Mouse (Mus musculus) CH12.LX (cell line): ENCODE measurements around the gene Car5a. TPM values are rescaled to one million over a fixed set of nuclear protein-coding genes. Genes with fewer than 3 reads are reported as not detected.
A peak's percentile ranks its signal among the peaks of the same experiment; 100 is the strongest.

ENCODE experiments used
- DNase-seq: peaks from one replicate; pipeline ENCODE4 v3.0.0-alpha.2; 2013; ENCODE audit errors: extremely low read depth
- H3K27ac ChIP-seq: 2 replicates; pipeline ENCODE4 v1.5.1; 2012; ENCODE audit warnings: low read depth, mild to moderate bottlenecking, control low read depth, moderate library complexity; ENCODE audit not compliant: insufficient read depth
- H3K27me3 ChIP-seq: replicated peaks from 2 replicates; pipeline ENCODE3; 2012; ENCODE audit warnings: inconsistent platforms
- H3K36me3 ChIP-seq, 2 experiments: replicated peaks in 1 of 2; 2 replicates each; pipeline versions ENCODE3 to v1.6.1; 2012; ENCODE audit warnings: inconsistent platforms in 1 of 2, low read length in 1 of 2, mild to moderate bottlenecking in 1 of 2, mixed read lengths in 1 of 2, moderate library complexity in 1 of 2; ENCODE audit not compliant: control insufficient read depth in 1 of 2, insufficient read depth in 1 of 2
- H3K4me1 ChIP-seq, 2 experiments: 2 replicates each; pipeline ENCODE4 v1.6.1; 2012; ENCODE audit warnings: inconsistent platforms in 1 of 2, moderate library complexity in 1 of 2; ENCODE audit not compliant: insufficient read depth in 2 of 2, control insufficient read depth in 1 of 2
- H3K4me2 ChIP-seq: 2 replicates; pipeline ENCODE4 v1.6.1; 2012; ENCODE audit warnings: low read depth, mild to moderate bottlenecking, control low read depth; ENCODE audit not compliant: poor library complexity, insufficient read depth, severe bottlenecking
- H3K4me3 ChIP-seq, 3 experiments: fragments of 150-350 bp in 1 of 3; sonication (generic) in 1 of 3; replicated peaks in 1 of 3; 2 replicates each; pipeline versions ENCODE3 to v1.5.1; 2011 to 2012; ENCODE audit warnings: low read depth in 2 of 3, low read length in 2 of 3, mild to moderate bottlenecking in 2 of 3, moderate library complexity in 2 of 3, control low read depth in 1 of 3, improper control_type of control experiment in 1 of 3, inconsistent platforms in 1 of 3, mixed read lengths in 1 of 3; ENCODE audit not compliant: poor library complexity in 1 of 3
- H3K79me2 ChIP-seq: replicated peaks from 2 replicates; pipeline ENCODE4 v1.6.1; 2012; ENCODE audit warnings: mild to moderate bottlenecking, moderate library complexity; ENCODE audit not compliant: control insufficient read depth, poor library complexity, insufficient read depth, severe bottlenecking; ENCODE audit errors: extremely low read depth
- H3K9ac ChIP-seq: 2 replicates; pipeline ENCODE4 v1.6.1; 2012; ENCODE audit warnings: low read depth, mild to moderate bottlenecking, control low read depth, moderate library complexity; ENCODE audit not compliant: insufficient read depth
- H3K9me3 ChIP-seq: replicated peaks from 2 replicates; pipeline ENCODE3; 2012; ENCODE audit warnings: low read length, inconsistent platforms, mixed read lengths
- BHLHE40 ChIP-seq: IDR thresholded peaks from 2 replicates; pipeline ENCODE4 v1.6.1; 2011; ENCODE audit warnings: mild to moderate bottlenecking, low read depth, low read length, improper control_type of control experiment
- CHD1 ChIP-seq: IDR thresholded peaks from 2 replicates; pipeline ENCODE4 v1.6.1; 2012; ENCODE audit warnings: low read depth, low read length, improper control_type of control experiment, inconsistent platforms
- CTCF ChIP-seq, 2 experiments: IDR thresholded peaks in 1 of 2; conservative IDR thresholded peaks in 1 of 2; 2 replicates each; pipeline ENCODE4 v1.5.1; 2011 to 2012; ENCODE audit warnings: low read depth in 2 of 2, low read length in 2 of 2, improper control_type of control experiment in 1 of 2, inconsistent platforms in 1 of 2, mild to moderate bottlenecking in 1 of 2, moderate library complexity in 1 of 2
- ELF1 ChIP-seq: IDR thresholded peaks from 2 replicates; pipeline ENCODE4 v1.6.1; 2014; ENCODE audit warnings: low read depth, mild to moderate bottlenecking, inconsistent platforms, low read length, improper control_type of control experiment
- HCFC1 ChIP-seq: IDR thresholded peaks from 2 replicates; pipeline ENCODE4 v1.6.1; 2012; ENCODE audit warnings: low read depth, mild to moderate bottlenecking, inconsistent platforms, low read length, improper control_type of control experiment
- KAT2A ChIP-seq: IDR thresholded peaks from 2 replicates; pipeline ENCODE4 v1.6.1; 2012; ENCODE audit warnings: low read length, improper control_type of control experiment, inconsistent platforms; ENCODE audit not compliant: insufficient replicate concordance
- MAFK ChIP-seq: IDR thresholded peaks from 2 replicates; pipeline ENCODE4 v1.6.1; 2011; ENCODE audit warnings: low read length, improper control_type of control experiment; ENCODE audit not compliant: insufficient replicate concordance
- MAZ ChIP-seq: IDR thresholded peaks from 2 replicates; pipeline ENCODE4 v1.6.1; 2012; ENCODE audit warnings: low read depth, mild to moderate bottlenecking, inconsistent platforms, low read length, improper control_type of control experiment, moderate library complexity
- MEF2A ChIP-seq: IDR thresholded peaks from 2 replicates; pipeline ENCODE4 v1.6.1; 2014; ENCODE audit warnings: low read depth, mild to moderate bottlenecking, inconsistent platforms, low read length, improper control_type of control experiment, borderline replicate concordance
- MXI1 ChIP-seq: IDR thresholded peaks from 2 replicates; pipeline ENCODE4 v1.6.1; 2011; ENCODE audit warnings: mild to moderate bottlenecking, low read depth, low read length, improper control_type of control experiment
- NRF1 ChIP-seq: IDR thresholded peaks from 2 replicates; pipeline ENCODE4 v1.6.1; 2014; ENCODE audit warnings: low read depth, mild to moderate bottlenecking, inconsistent platforms, low read length, improper control_type of control experiment, moderate library complexity
- PAX5 ChIP-seq: IDR thresholded peaks from 2 replicates; pipeline ENCODE4 v1.6.1; 2012; ENCODE audit warnings: low read length, inconsistent platforms, mixed read lengths
- POLR2A ChIP-seq: IDR thresholded peaks from 2 replicates; pipeline ENCODE4 v1.6.1; 2011; ENCODE audit warnings: low read depth, mild to moderate bottlenecking, improper control_type of control experiment, low read length
- RAD21 ChIP-seq: IDR thresholded peaks from 2 replicates; pipeline ENCODE4 v1.6.1; 2011; ENCODE audit warnings: low read depth, mild to moderate bottlenecking, low read length, improper control_type of control experiment, moderate library complexity
- SMC3 ChIP-seq: IDR thresholded peaks from 2 replicates; pipeline ENCODE4 v1.6.1; 2011; ENCODE audit warnings: low read depth, low read length, improper control_type of control experiment
- TCF12 ChIP-seq: IDR thresholded peaks from 2 replicates; pipeline ENCODE4 v1.6.1; 2014; ENCODE audit warnings: low read depth, mild to moderate bottlenecking, inconsistent platforms, low read length, improper control_type of control experiment
- UBTF ChIP-seq: IDR thresholded peaks from 2 replicates; pipeline ENCODE4 v1.6.1; 2012; ENCODE audit warnings: low read depth, mild to moderate bottlenecking, inconsistent platforms, low read length, improper control_type of control experiment, moderate library complexity
- ZC3H11A ChIP-seq: IDR thresholded peaks from 2 replicates; pipeline ENCODE4 v1.6.1; 2012; ENCODE audit warnings: low read depth, mild to moderate bottlenecking, inconsistent platforms, low read length, improper control_type of control experiment
- ZKSCAN1 ChIP-seq: IDR thresholded peaks from 2 replicates; pipeline ENCODE4 v1.6.1; 2012; ENCODE audit warnings: low read depth, inconsistent platforms, low read length, improper control_type of control experiment, borderline replicate concordance
- ZNF384 ChIP-seq: IDR thresholded peaks from 2 replicates; pipeline ENCODE4 v1.6.1; 2012; ENCODE audit warnings: low read depth, low read length, improper control_type of control experiment, inconsistent platforms
- dilution Hi-C: fragments of 300-500 bp; cut with MboI; formaldehyde crosslinking; loops from 2 replicates; pipeline ENCODE4 v1.14.3; 2020; ENCODE audit warnings: low sequenced_read_pairs; ENCODE audit not compliant: extremely low pct_unique_long_range_greater_than_20kb, extremely low pct_ligation_motif_present
- in situ Hi-C: fragments of 300-500 bp; cut with MboI; formaldehyde crosslinking; loops from 3 replicates; pipeline ENCODE4 v1.14.3; 2019; ENCODE audit warnings: low sequenced_read_pairs, low pct_ligation_motif_present, low pct_unique_long_range_greater_than_20kb, mixed read lengths
- polyA plus RNA-seq: library from polyadenylated mRNA; unstranded; fragments of >175 nt; gene quantifications from 2 replicates; pipeline ENCODE4 v1.2.1, GENCODE M21; 2012; ENCODE audit warnings: low read depth; ENCODE audit not compliant: insufficient read length
- total RNA-seq, 2 experiments: library from RNA; depleted of rRNA; stranded (reverse); fragments of 300-350 nt in 1 of 2; fragments of >200 nt in 1 of 2; gene quantifications; 2 replicates each; pipeline ENCODE4 v1.2.3; 2012 to 2014

Gene Car5a
- total and polyA plus RNA-seq, 3 experiments = 1.6 to 9.7 TPM; not detected in 1

DNA sequence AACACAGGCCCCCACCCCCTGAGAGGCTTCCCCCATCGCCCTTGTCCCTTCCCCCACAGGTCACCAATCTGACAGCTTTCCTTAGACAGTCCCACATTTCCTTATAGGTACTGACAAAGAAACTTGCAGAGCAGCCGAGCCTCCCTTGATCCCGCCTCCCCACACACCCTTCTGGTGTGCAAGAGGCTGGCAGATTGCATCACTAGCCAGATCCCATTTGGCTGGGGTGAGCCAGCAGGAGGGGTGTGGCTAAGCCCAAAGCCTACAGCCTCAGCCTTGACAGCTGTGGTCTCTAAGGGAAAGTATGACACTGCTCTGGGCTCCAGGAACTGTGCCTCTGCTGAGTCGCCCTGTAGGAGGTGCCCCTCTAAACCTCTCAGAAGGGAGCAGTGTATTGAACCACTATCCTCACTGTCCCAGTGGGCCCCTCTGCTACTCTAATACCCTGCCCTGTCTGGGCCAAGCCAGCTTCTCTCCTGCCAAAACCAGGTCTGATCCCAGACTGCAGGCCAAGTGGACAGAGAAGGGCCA lies 46.2 kb downstream of the Car5a start (continued):
- 0 out of 2 replicates have a peak, but pooled peaks have one; percentile 77 for TF ChIP-seq KAT2A
- no peak; the same call in 1 of the 2 replicates for TF ChIP-seq RAD21
- peak; percentile 50 for TF ChIP-seq POLR2A
- TF ChIP-seq ZC3H11A = no peak
- no peak for TF ChIP-seq ZNF384
- TF ChIP-seq MXI1 = peak; percentile 90
- no peak for TF ChIP-seq PAX5
- no peak; the same call in 1 of the 2 replicates for TF ChIP-seq NRF1
- peak; percentile 52 for TF ChIP-seq ELF1
- peak; percentile 43 for TF ChIP-seq BHLHE40
- peak; percentile 24; the same call in 1 of the 2 replicates for TF ChIP-seq HCFC1
- no peak for TF ChIP-seq ZKSCAN1
- peak in 1 of 2 experiments; percentile 35; a peak in 2 of 4 replicates for TF ChIP-seq CTCF (conservative IDR thresholded peaks at IDR 0.05 in 1 of 2, IDR thresholded peaks at IDR 0.05 in 1 of 2; ENCODE audit: low read depth in 2 of 2, low read length in 2 of 2)
- no peak for TF ChIP-seq CHD1

DNA sequence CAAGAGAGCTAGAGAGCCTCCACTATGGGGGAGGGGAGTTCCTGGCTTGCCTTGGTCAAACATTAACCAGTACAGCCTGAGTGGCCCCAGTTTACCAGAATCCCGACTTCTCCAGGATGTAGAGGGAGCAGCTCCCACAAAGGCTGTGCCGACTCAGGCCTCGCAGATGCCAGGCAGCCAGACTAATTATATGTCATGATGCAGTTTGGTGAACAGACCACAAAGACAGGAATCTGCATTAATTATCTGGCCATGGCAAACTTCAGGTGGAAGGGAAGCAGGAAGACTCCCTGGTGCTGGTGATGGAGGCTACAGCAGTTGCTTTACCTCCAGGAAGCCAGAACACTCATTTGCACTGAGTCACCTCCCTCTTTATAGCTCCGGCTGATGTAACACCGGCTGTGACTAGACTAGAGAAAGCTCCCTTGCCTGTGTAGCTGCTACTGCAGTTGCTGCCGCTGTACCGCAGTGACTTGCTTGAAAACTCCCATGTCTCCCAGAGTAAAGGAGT lies 46.8 kb downstream of the Car5a start:
- dilution Hi-C loops (no loop called here), in situ Hi-C loops (no loop called here)
- peak; percentile 84 for DNase-seq
- Histone ChIP-seq H3K4me2 (peak overlapping the region; percentile 78), H3K4me3 (peak overlapping the region; percentile 12 to 55 (median 48)), H3K9ac (peak overlapping the region; percentile 96), H3K27me3 (no peaks in the 10 kb centered on the region), H3K9me3 (no peaks in the 10 kb centered on the region), H3K36me3 (peaks cover 71 to 91% of the 10 kb centered on the region in 2 experiments), H3K4me1 (peaks cover 28 to 85% of the 10 kb centered on the region in 2 experiments), H3K79me2 (peaks cover 93% of the 10 kb centered on the region), H3K27ac (peak overlapping the region; percentile 99)
- TF ChIP-seq BHLHE40 (no peak), MAFK (no peak), MEF2A (peak; percentile 82; the same call in 1 of the 2 replicates), UBTF (no peak), POLR2A (no peak; the same call in 1 of the 2 replicates), ZC3H11A (no peak), CTCF (conservative IDR thresholded peaks at IDR 0.05 in 1 of 2, IDR thresholded peaks at IDR 0.05 in 1 of 2; ENCODE audit: low read depth in 2 of 2, low read length in 2 of 2) (no peak), MAZ (no peak), SMC3 (no peak), TCF12 (peak; percentile 25; the same call in 1 of the 2 replicates)
